Mouse (Mus musculus) R1 (cell line): ENCODE data around the gene Metap1.
"Not testable (repeated sequence)": the region's sequence is repeated elsewhere in the genome, so short reads cannot be mapped to it uniquely, and the experiment has no call there.

Experiments used
- DNase-seq: peaks from one replicate; pipeline ENCODE4 v3.0.0-alpha.2; 2018; ENCODE audit warnings: low read depth, low spot score

Metap1 gene

GRCm38 (mm10) chr3:138499854-138500740 is 10.8 kb upstream of the Metap1 start:
- no peak for DNase-seq

GRCm38 (mm10) chr3:138498731-138499130 is 9.4 kb upstream of the Metap1 start:
- no peak for DNase-seq

GRCm38 (mm10) chr3:138495166-138496145 is 6.1 kb upstream of the Metap1 start:
- no peak for DNase-seq

- DNase-seq = no peak
Observed at GRCm38 (mm10) chr3:138494565-138494964, 5.2 kb upstream of the Metap1 start.

GRCm38 (mm10) chr3:138493668-138494067 is 4.4 kb upstream of the Metap1 start:
- DNase-seq = no peak

GRCm38 (mm10) chr3:138490034-138490337 is 671 bp upstream of the Metap1 start:
- no peak for DNase-seq

- DNase-seq = peak; percentile 45
Observed at GRCm38 (mm10) chr3:138488584-138489326, 560 bp downstream of the Metap1 start.

GRCm38 (mm10) chr3:138483240-138483639 is 6.1 kb downstream of the Metap1 start:
- DNase-seq = no peak

GRCm38 (mm10) chr3:138481526-138482284 is 7.6 kb downstream of the Metap1 start:
- DNase-seq = peak; percentile 23

GRCm38 (mm10) chr3:138479489-138479888 is 9.8 kb downstream of the Metap1 start:
- DNase-seq = no peak

GRCm38 (mm10) chr3:138471066-138471465 is 18.2 kb downstream of the Metap1 start:
- DNase-seq = no peak

GRCm38 (mm10) chr3:138466656-138467055 is 22.7 kb downstream of the Metap1 start:
- DNase-seq = not testable (repeated sequence)

GRCm38 (mm10) chr3:138464573-138465147 is 24.7 kb downstream of the Metap1 start:
- no peak for DNase-seq

GRCm38 (mm10) chr3:138463807-138464206 is 25.5 kb downstream of the Metap1 start:
- DNase-seq = no peak

- peak; percentile 43 for DNase-seq
Observed at GRCm38 (mm10) chr3:138463137-138463536, 26.2 kb downstream of the Metap1 start.

- DNase-seq = no peak
Observed at GRCm38 (mm10) chr3:138461832-138462231, 27.5 kb downstream of the Metap1 start.

GRCm38 (mm10) chr3:138460260-138460659 is 29.1 kb downstream of the Metap1 start:
- DNase-seq = no peak

- no peak for DNase-seq
Observed at GRCm38 (mm10) chr3:138458441-138458840, 30.9 kb downstream of the Metap1 start.

GRCm38 (mm10) chr3:138454711-138455435 is 34.4 kb downstream of the Metap1 start:
- DNase-seq = no peak

GRCm38 (mm10) chr3:138454234-138454633 is 35.1 kb downstream of the Metap1 start:
- no peak for DNase-seq
